Mouse (Mus musculus) mouse trophoblast stem cell (cell line): ENCODE results near the gene Prpf18.
"Not testable (repeated sequence)": the region's sequence is repeated elsewhere in the genome, so short reads cannot be mapped to it uniquely, and the experiment has no call there.

Experiments used
- in situ Hi-C, 2 experiments: fragments of 300-500 bp; cut with MseI, MboI; formaldehyde crosslinking; loops; 2 replicates in 1 of 2; 3 replicates in 1 of 2; pipeline ENCODE4 v1.15.1; 2025

Prpf18 gene

DNA sequence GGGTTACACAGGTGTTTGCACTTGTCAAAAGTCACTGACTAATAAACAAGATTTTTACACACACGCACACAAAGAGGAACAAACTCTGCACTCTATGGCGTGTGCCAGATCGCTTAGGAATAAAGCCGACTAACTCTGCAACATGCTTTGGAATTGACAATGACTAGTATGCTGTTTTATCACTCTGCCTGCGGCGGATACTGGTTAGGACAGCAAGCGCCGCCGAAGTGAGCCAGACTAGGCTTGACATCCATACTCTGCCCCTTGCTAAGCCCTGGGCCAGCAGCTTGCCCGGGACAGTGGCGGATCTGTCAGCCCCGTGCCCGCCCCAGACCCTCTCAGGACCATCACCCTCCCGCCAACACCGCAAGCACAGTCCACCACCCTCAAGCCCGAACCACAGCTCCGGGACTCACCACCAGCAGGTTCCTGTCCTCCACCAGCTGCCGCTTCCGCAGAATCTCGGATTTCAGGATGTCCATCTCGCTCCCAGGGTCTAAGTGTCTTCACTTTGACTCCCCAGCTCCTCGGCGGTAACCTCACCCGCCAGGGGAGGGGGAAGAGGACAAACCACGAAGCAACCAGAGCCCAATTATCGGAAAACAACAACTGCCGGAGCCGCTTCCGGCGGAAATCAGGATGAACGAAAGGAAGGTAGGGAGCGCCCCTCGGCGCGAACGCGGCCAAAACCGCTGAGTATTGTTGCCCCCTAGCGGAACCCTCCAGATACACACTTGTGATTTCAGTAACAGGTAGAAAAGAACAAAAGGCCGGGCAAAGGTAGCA lies at the start of gene Prpf18:
Gene Prpf18, minus strand, starts transcription at position 614 of the 786 bp plus-strand sequence.
- in situ Hi-C loops = no loop called here

DNA sequence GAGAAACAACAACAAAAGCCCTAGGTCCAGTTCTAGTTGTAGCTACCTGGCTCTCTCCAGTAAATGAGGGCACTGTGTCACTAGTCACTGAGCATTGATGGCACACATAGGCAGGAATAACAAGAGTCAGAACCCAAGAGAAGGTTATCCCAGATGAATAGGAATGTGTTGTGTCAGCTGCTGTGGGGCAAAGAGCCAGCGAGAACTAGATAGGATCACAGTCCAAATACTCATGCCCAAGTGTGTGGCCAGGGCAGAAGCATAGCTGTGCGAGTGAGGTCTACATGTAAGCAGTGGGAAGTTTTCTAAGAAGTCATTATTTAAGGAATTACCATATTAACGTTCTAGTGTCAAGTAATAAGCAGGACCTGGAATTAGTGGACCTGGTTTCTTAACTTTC lies 28.0 kb upstream of the Prpf18 start:
- in situ Hi-C loops = no loop called here

DNA sequence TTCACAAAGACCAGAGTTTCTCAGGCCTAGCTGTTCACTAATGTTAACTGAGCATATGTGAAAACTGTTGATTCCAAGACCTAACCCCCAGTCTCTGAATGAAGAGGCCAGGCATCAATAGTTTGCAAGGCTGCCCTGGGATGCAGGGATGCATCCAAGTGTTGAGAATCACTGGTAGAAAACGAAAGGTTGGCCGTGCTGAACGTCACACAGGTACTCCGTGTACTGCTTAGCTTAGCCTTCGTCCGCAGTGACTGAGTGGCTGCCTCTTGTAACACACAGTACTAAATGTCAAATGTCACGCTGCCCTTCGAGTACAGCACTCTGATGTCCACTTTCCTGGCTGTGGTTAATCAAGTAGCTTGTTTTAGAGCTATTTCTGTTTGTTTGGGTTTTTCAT lies 19.7 kb upstream of the Prpf18 start:
- in situ Hi-C loops = no loop called here

DNA sequence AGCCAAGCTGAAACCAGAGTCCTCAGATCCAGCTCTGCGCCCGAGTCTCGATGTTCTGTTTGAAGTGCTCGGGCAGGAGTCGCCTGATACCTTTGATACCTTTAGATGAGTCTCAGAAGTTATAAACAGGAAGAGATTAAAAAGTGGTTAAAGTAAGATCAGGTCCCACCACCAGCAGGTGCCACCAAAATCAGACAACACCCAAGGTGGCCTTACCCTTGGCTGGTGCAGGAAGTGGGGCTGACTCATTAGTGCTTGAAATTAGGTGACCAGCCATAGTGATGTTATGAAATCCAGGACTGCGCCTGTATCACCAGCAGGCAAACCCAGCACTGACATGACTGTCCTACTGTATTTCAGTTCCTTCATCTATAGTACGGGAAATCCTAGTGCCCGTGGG lies 17.8 kb upstream of the Prpf18 start:
- in situ Hi-C loops = no loop called here

DNA sequence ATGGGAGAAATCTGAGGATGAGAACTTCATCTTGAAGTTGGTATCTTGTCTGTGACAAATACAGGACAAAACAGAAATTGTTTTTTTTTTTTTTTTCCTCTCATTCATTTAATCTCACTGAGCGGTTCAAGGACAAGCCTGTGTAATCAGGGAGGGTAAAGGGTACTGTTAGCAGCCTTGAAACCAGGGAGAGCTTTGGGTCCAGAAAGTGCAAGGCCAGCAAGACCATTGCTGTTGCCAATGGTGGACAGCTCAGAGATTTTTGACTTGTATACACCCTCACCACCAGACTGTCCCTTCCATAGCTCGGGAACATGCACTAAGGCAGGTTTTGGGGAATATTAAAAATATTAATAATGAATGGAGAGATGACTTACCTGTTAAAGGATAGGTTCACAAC lies 16.7 kb upstream of the Prpf18 start:
- in situ Hi-C loops = no loop called here

DNA sequence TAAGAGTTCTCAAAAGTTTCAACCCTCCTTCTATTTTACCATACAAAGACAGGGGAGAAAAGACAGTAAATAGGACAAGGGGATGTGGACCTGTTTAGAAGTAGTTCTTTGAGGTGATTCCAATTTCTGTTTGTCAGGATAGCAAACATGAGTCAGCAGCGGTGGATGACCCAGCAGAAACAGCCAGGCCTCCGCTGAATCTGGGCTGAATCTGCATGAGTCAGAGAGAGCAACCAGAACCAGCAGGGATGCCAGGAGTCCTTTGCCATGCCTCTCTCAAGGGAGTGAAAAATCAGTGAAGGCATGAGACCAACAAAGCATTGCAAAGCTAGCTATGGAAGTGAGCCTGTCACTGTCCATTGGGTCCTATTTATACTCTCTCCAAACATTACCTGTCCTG lies 8.8 kb upstream of the Prpf18 start:
- in situ Hi-C loops = no loop called here

DNA sequence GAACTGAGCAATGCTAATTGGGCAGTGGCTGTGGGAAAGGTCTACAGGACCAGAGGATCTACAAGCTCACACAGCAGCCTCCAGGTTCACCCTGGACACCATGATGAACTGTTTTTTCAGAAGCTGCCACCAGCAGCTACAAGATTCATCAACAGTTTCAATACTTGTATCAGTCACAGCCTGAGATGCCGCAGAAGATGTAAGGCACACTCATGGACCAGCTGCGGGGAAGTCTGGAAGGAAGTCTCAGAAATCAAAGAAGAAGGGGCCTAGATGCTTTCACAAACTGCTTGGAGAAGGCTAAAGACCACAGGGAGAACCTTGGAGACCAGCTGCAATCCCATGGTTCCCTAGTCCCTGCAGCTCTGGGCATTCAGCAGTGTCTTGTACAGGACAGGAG lies 2.3 kb downstream of the Prpf18 start:
- in situ Hi-C loops = no loop called here

DNA sequence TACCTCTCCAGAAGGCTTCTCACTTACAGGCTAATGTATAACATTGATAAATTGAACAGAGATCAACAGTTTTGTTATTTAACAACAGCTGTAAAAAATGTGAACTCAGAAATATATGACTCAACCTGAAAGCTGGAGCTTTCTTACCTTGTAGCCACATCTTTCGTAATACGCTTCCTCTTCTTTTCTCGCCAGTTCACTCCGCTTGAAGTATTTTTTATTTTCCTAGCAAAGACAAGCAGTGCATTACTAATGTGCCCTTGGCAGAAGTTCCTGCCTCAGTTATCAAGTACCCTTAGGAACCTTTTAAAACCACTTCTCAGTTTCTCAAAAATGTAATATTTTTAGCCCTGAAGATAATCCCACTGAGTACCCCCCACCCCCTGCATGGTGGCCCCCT lies 3.8 kb downstream of the Prpf18 start:
- in situ Hi-C loops = no loop called here

GRCm38 (mm10) chr2:4645066-4645465 lies 6.8 kb downstream of the Prpf18 start:
- in situ Hi-C loops = no loop called here

DNA sequence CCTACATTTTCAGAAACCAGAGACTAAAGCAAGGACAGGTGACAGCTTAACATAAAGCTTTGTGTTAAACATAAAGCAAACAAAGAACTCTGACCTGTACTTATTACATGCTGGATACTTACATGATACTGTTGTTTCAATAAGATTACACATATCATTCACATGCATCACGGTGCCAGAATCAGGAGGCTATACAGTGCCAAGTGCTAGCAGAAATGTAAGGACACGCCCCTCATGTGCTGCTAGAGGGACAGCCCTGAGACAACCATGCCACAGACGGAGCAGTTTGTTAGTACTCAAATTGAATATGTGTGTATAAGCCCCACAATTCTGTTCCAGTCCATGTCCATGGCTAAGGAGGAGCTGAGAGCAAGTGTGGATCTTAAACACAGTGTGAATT lies 13.7 kb downstream of the Prpf18 start:
- in situ Hi-C loops = no loop called here

GRCm38 (mm10) chr2:4636656-4637055 lies 15.3 kb downstream of the Prpf18 start:
- in situ Hi-C loops = no loop called here

DNA sequence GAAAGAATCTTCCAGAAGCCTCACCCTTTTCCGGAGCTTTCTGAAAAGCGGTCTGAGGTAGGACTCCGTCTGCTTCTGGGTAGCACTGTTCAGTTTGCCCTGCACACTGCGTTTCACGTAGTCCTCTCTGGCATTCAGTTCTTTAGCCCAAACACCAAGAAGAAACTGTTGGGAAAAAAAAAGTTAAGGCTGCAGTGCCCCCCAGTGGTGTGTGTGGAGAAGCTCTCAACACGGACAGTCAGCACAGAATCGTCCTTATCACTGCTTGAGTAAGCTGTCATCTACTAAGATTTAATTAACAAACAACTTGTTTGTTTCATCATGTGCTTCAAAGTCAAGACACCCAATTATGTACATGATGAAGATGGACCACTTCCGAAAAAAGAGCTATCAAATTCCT lies 16.1 kb downstream of the Prpf18 start:
- in situ Hi-C loops = no loop called here

- in situ Hi-C loops = no loop called here
Measured at GRCm38 (mm10) chr2:4630197-4630835, 21.6 kb downstream of the Prpf18 start.

DNA sequence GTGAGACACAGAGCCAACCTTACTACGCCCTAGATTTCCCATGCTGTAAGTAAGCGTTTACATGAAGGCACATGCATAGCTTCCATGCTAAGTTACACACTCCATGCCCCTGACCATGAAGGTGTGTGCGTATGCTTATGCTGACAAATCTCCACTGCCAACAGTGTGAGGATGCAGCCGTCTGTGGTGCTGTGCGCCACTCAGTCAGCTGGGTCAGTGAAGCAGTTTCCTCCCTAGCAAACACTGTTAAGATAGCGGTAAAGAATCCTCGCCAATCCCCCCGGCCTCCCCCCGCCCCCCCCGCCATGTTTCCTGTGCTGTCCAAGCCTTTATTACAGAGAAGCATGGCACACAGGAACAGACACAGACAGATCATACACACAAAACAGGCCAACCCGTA lies 22.4 kb downstream of the Prpf18 start:
- in situ Hi-C loops = no loop called here

DNA sequence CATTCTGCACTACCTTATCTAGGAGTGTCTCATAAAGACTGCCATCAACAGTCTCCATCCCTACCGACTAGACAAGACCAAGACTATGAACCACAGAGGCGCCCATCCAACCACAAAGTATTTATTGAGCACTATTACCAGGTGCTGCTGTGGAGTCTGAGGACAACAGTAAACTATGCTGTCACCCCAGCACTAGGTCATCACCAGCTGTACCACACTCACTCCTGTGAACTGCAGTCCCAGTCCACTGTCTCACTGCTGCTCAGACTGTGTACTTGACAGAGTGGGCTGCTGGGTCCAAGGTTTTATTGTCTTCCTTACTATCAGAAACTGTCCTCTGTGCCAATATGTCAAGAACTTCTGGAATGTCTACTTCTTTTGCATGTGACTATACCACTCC lies 23.0 kb downstream of the Prpf18 start:
- in situ Hi-C loops = no loop called here

DNA sequence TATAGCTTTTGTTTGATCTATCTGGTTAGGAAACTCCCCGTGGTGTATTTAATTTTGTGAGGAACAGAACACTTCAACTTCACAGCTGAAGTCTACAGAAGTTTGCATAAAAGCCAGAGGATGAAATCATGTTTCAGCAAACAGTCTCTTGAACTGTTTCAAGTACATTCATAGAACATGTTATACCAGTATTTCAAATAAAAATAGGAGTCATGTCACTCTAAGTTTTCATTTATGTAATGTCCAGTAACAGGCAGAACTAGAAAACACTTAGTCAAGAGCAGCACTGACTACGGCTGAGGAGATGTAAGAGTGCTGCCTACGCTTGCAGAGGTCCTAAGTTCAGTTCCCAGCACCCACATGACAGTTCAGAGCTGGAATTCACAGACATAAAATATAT lies 25.0 kb downstream of the Prpf18 start:
- in situ Hi-C loops = no loop called here

DNA sequence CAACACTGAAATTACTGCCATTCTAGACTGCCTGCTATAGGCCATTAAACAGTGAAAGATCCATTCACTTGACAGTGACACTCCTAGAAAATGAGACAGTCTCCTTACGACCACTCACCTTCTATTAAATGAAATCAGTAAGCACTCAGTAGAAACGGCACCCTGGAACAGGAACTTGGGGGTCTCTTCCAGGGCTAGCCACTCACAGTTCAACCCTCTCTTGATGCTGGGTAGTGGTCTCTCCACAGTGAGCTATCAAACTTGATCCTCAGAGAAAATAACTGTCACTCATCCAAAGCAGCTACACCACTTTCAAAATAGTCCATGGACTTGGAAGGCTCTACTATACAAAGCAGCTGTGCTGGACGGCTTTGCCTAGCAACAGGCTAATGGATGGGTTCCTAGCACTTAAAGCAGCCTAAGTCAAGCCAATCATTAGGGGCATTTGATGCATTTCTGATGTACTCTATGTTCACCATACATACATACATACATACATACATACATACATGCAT lies 30.4 kb downstream of the Prpf18 start:
- in situ Hi-C loops = no loop called here

DNA sequence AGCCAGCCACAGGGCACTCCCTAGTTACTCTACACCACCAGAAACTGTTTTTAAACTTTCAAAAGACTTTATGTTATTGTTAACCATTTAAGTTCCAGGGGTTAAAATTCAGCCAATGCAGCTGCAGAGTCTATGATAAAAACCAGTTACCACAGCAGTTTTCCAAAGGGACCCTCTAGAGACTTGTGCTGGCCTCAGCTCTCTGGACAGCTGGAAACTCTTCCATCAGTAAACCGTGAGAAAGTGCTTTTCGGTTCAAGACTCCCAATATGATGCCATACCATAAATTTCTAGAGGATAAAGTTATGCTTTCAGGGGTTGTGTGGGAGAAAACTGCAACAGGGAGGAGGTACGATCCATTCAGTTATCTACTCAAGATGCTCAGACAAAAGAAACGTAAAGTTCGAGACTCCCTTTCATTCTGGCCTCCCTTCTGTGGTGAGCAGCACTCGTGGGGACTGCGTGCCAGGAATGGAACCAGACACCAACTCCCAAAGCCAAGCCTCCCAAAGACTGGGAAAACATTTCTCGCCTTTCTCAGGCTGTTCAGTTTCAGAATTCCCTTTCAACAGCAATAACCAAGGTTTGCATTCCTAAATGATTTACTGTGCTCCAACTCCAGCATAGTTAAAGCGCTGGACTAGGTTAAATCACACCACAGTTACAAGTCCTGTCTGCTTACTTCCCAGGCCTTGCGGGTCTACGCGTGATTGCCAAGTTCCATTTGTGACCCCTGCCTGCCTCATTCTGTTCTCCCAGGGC lies 31.1 kb downstream of the Prpf18 start:
- in situ Hi-C loops = no loop called here

GRCm38 (mm10) chr2:4619893-4620593 lies 31.9 kb downstream of the Prpf18 start:
- in situ Hi-C loops = no loop called here

- in situ Hi-C loops = not testable (repeated sequence)
Measured at GRCm38 (mm10) chr2:4619126-4619525, 32.8 kb downstream of the Prpf18 start.

- in situ Hi-C loops = no loop called here
Measured at GRCm38 (mm10) chr2:4616995-4617394, 34.9 kb downstream of the Prpf18 start.

DNA sequence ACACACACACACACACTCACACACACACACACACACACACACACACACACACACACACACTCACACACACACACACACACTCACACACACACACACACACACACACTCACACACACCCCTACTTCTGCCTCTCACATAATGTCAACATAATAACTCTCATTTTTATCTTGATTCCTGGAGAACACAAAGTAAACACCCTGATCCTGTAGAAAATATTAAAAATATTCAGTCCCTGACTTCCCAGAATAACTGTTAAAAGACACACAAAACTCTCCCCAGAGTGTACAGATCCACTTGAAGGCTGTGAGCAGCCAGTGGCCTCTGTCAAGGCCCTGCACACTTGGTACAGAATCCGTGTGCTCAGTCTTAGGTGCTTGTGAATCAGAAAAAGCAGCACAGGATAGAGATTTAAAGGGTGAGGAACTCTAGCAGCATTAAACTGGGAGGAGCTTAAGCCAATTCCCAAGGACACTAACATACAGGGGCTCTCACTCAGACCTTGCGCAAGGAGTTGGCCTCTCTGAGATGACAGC lies 36.8 kb downstream of the Prpf18 start:
- in situ Hi-C loops = no loop called here
